Mouse (Mus musculus): ENCODE data around the gene Olfr430. TPM values are rescaled to one million over a fixed set of nuclear protein-coding genes. Genes with fewer than 3 reads are reported as not detected.

Gene Olfr430
- not detected for polyA plus RNA-seq (2017; shearing (Covaris generic))

DNA sequence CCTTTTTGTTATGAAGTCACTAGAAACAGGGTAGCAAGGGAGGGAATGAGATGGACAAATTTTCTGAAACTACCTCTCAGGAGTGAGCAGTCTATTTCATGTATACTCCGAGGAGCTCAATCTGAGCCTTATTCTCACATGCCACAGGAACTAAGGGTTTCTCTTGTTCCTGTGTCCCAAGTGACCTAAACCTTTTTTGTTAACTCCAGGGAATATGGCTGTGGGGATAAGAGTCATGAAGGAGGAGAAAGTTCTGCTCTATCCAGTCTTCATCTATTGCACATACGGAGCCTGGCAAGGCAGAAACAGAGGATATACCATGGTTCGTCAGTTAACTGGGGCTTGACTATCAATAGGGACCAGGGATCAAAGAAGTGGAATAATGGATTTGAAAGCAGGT lies at the start of gene Olfr430:
Olfr430 (plus strand) TSS at position 301 of the 400 bp plus-strand sequence.

GRCm38 (mm10) chr1:174031698-174032097 lies 34.7 kb upstream of the Olfr430 start, which contains the start of gene Ifi205:
Gene Ifi205 (minus strand): TSS chr1:174031810.

DNA sequence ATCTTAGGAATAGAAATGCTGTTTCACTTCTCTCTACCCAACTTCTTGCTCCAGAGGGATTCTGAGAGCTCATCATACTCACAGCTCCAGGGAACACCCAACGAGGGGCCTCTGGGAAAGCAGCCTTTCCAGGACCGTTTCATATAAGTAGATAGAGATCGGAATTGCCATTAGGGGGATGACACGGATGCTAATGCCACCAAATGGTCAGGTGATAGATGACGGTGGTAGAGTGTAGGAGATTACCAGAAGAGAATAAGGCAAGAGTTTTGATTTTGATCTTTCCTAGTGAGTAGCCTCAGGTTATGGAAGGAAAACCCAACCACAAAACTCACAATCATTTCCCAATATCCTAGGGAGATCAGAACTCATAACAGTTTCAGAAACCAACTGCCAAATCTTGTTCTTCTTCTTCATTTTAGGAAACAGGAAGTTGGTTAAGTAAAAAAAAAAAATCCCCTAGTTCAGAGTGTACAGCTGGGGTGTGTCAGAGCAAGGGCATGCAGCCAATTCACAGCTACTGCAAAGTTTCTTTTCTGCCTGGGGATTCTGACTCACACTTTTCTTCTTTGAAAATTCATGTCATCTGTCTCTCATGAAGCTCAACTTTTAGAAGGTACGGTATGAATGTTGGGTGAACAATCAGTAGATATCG lies 25.8 kb upstream of the Olfr430 start, which contains the start of gene Olfr433:
Olfr433 (plus strand) TSS at position 183 of the 655 bp plus-strand sequence.

GRCm38 (mm10) chr1:174048893-174049292 lies 17.5 kb upstream of the Olfr430 start, which contains the start of gene Olfr432:
Gene Olfr432 (plus strand): TSS chr1:174049205.

GRCm38 (mm10) chr1:174084031-174084430 lies 17.6 kb downstream of the Olfr430 start, which contains the start of gene Olfr429:
Gene Olfr429 (plus strand): TSS chr1:174084331.

DNA sequence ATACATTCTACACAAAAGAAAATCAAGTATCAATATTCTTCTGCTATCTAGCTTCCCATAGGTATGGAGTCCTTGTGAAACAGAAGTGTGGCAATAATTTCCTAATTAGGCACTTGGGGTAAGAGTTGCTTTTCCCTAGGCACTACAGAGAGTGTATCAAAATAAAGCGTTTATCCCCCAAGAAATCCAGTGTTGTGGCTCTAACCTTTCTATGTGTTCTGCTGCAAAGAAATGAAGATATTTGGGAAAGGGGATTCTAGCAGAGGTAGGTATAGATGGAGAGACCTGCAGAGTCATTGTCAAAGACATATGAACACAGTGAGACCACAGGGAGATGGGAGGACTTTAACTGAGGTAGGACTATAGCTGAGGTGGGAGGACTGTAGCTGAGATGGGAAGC lies 30.2 kb downstream of the Olfr430 start, which contains the start of gene Olfr427:
Olfr427 (plus strand) TSS at position 301 of the 400 bp plus-strand sequence.

GRCm38 (mm10) chr1:174121062-174121461 lies 54.7 kb downstream of the Olfr430 start, which contains the start of gene Olfr231:
Gene Olfr231 (minus strand): TSS chr1:174121162.

Other genes with a start within 250 kb of the Olfr430 start
- 2.0 TPM for gene Ifi211, start 153.6 kb upstream of the Olfr430 start, polyA plus RNA-seq (2017; shearing (Covaris generic))
- gene Mndal, start 124.1 kb upstream of the Olfr430 start, polyA plus RNA-seq (2017; shearing (Covaris generic)): 530 TPM
- 391 TPM for gene Ifi203, start 123.9 kb upstream of the Olfr430 start, polyA plus RNA-seq (2017; shearing (Covaris generic))
- gene Ifi202b, start 83.9 kb upstream of the Olfr430 start, polyA plus RNA-seq (2017; shearing (Covaris generic)): not detected
- not detected for gene Ifi205, start 34.8 kb upstream of the Olfr430 start, polyA plus RNA-seq (2017; shearing (Covaris generic))
- not detected for gene Olfr433, start 25.9 kb upstream of the Olfr430 start, polyA plus RNA-seq (2017; shearing (Covaris generic))
- not detected for gene Olfr432, start 17.4 kb upstream of the Olfr430 start, polyA plus RNA-seq (2017; shearing (Covaris generic))
- gene Olfr429, start 17.7 kb downstream of the Olfr430 start, polyA plus RNA-seq (2017; shearing (Covaris generic)): not detected
- gene Olfr427, start 30.3 kb downstream of the Olfr430 start, polyA plus RNA-seq (2017; shearing (Covaris generic)): not detected
- gene Olfr231, start 54.6 kb downstream of the Olfr430 start, polyA plus RNA-seq (2017; shearing (Covaris generic)): not detected
- not detected for gene Olfr424, start 64.9 kb downstream of the Olfr430 start, polyA plus RNA-seq (2017; shearing (Covaris generic))
- gene Olfr420, start 89.0 kb downstream of the Olfr430 start, polyA plus RNA-seq (2017; shearing (Covaris generic)): not detected
- 0.11 TPM for gene Spta1, start 106.2 kb downstream of the Olfr430 start, polyA plus RNA-seq (2017; shearing (Covaris generic))
- gene Olfr419, start 185.5 kb downstream of the Olfr430 start, polyA plus RNA-seq (2017; shearing (Covaris generic)): not detected